Mouse (Mus musculus) megakaryocyte, embryonic 14.5 days (primary cell): ENCODE measurements at regions not wholly inside any gene's neighbourhood (a gene's known extent, or its start where the extent isn't known, plus 50 kb on each side); places are given as distances from the start of the nearest gene placed in this dataset.

Source experiments
- FLI1 ChIP-seq: IDR thresholded peaks from 2 replicates; pipeline ENCODE4 v1.6.1; 2012; ENCODE audit warnings: low read length, inconsistent platforms, mixed read lengths
- GATA1 ChIP-seq: IDR thresholded peaks from 3 replicates; pipeline ENCODE4 v1.6.1; 2012; ENCODE audit warnings: mixed read lengths, low read length, inconsistent platforms, borderline replicate concordance

DNA sequence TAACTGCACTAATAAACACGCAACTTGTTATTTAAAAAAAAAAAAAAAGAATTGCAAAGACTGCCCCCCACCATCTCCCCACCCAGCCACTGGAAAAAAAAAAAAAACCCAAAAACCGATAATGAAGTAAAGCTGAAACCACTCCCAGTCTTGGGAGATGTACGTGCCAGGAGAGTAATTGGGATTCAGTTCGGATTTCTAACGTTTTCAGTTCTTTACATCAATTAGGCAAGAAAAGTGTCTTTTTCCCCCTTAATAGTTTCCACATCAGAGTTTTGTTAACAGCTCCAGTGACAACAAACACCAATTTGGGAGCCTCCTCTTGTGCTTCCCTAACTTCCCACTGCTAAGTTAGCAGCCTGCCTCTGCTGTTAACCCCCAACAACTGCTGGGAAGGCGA is 115.7 kb downstream of the Olig3 start:
- TF ChIP-seq FLI1 (no peak), GATA1 (no peak)
